8 mouse cellular contexts compared by ENCODE assay signal in genomic region chr14:25515924-25516323, GRCm38 (mm10). TPM values are rescaled to one million over a fixed set of nuclear protein-coding genes. Genes with fewer than 3 reads are reported as not detected.
A peak's percentile ranks its signal among the peaks of the same experiment; 100 is the strongest.
DNase-seq lines count a peak whose midpoint lies in the region; ATAC-seq lines count a peak whose summit lies in the region.

No protein-coding gene starts in this region.

- ATAC-seq in midbrain, embryonic 11.5 days (ENCODE audit: low FRiP score) = no peak
- no peak for ATAC-seq in limb, embryonic 13.5 days (ENCODE audit: low FRiP score, low read depth)

- H3K36me3 ChIP-seq in midbrain, embryonic 10.5 days = peaks cover 66% of the 10 kb centered on the region
- peaks cover 4% of the 10 kb centered on the region; the same call in 1 of the 2 replicates for H3K36me3 ChIP-seq in midbrain, embryonic 11.5 days (ENCODE audit: control insufficient read depth, insufficient read depth, low read length)
- H3K36me3 ChIP-seq in heart, embryonic 10.5 days = peaks cover 10% of the 10 kb centered on the region
- peaks cover 41% of the 10 kb centered on the region for H3K36me3 ChIP-seq in limb, embryonic 13.5 days

- no peak overlapping the region for H3K4me2 ChIP-seq in midbrain, embryonic 11.5 days
- H3K4me2 ChIP-seq in limb, embryonic 13.5 days (replicated peaks) = no peak overlapping the region; the same call in 1 of the 2 replicates

- DNase-seq in cerebellum, adult 11 months = peak; percentile 45
- no peak for DNase-seq in cerebellum, postnatal 36 days
- DNase-seq in midbrain, embryonic 10.5 days (ENCODE audit: low spot score) = no peak
- DNase-seq in midbrain, embryonic 11.5 days (ENCODE audit: low spot score, missing footprints) = no peak
- DNase-seq in heart, embryonic 10.5 days (ENCODE audit: low spot score) = no peak
- no peak for DNase-seq in frontal cortex, postnatal 14 days (ENCODE audit: low spot score in 2 of 2)
- DNase-seq in T-cell, adult 2 months (ENCODE audit: low spot score) = no peak

- H3K9me3 ChIP-seq in midbrain, embryonic 10.5 days (replicated peaks) = no peaks in the 10 kb centered on the region
- H3K9me3 ChIP-seq in midbrain, embryonic 11.5 days (ENCODE audit: control insufficient read depth, low read length) = no peaks in the 10 kb centered on the region
- no peaks in the 10 kb centered on the region for H3K9me3 ChIP-seq in heart, embryonic 10.5 days
- no peaks in the 10 kb centered on the region for H3K9me3 ChIP-seq in limb, embryonic 13.5 days

- no peak overlapping the region for H3K4me3 ChIP-seq in midbrain, embryonic 10.5 days
- H3K4me3 ChIP-seq in midbrain, embryonic 11.5 days (ENCODE audit: low read depth, low read length) = no peak overlapping the region
- H3K4me3 ChIP-seq in heart, embryonic 10.5 days = no peak overlapping the region
- H3K4me3 ChIP-seq in limb, embryonic 13.5 days = no peak overlapping the region

- 92% methylated on average over 9 of the region's 9 CpGs for WGBS in midbrain, embryonic 10.5 days
- 93% methylated on average over 9 of the region's 9 CpGs for WGBS in midbrain, embryonic 11.5 days
- WGBS in heart, embryonic 10.5 days = 66% methylated on average over 9 of the region's 9 CpGs
- WGBS in limb, embryonic 13.5 days = 58% methylated on average over 9 of the region's 9 CpGs

- no peaks in the 10 kb centered on the region for H3K27me3 ChIP-seq in midbrain, embryonic 10.5 days (ENCODE audit: low read depth, poor library complexity, severe bottlenecking)
- no peaks in the 10 kb centered on the region for H3K27me3 ChIP-seq in midbrain, embryonic 11.5 days (ENCODE audit: control insufficient read depth, insufficient read depth, low read length)
- H3K27me3 ChIP-seq in heart, embryonic 10.5 days (ENCODE audit: insufficient read depth, poor library complexity, severe bottlenecking) = no peaks in the 10 kb centered on the region
- no peaks in the 10 kb centered on the region for H3K27me3 ChIP-seq in limb, embryonic 13.5 days

- H3K9ac ChIP-seq in midbrain, embryonic 11.5 days (ENCODE audit: low read length) = no peak overlapping the region
- H3K9ac ChIP-seq in limb, embryonic 13.5 days = peak overlapping the region; percentile 36; the same call in 1 of the 2 replicates

- H3K4me1 ChIP-seq in midbrain, embryonic 10.5 days = peaks cover 97% of the 10 kb centered on the region
- peaks cover 47% of the 10 kb centered on the region for H3K4me1 ChIP-seq in midbrain, embryonic 11.5 days (ENCODE audit: control insufficient read depth, insufficient read depth, low read length)
- peaks cover 98% of the 10 kb centered on the region for H3K4me1 ChIP-seq in heart, embryonic 10.5 days
- peaks cover 94% of the 10 kb centered on the region for H3K4me1 ChIP-seq in limb, embryonic 13.5 days

- H3K27ac ChIP-seq in midbrain, embryonic 10.5 days (replicated peaks) = peak overlapping the region; percentile 9; the same call in 1 of the 2 replicates
- H3K27ac ChIP-seq in midbrain, embryonic 11.5 days (ENCODE audit: low read depth, low read length) = no peak overlapping the region
- peak overlapping the region; percentile 87; the same call in 1 of the 2 replicates for H3K27ac ChIP-seq in heart, embryonic 10.5 days
- H3K27ac ChIP-seq in limb, embryonic 13.5 days = peak overlapping the region; percentile 70

RNA-seq across cellular contexts. Expression of gene Zmiz1, which starts 56.9 kb away (rescaled TPM):
- polyA plus RNA-seq in midbrain, embryonic 10.5 days (2016; fragmentation: Nextera tagmentation; extraction: Ambion mirVana) = 42.2 and 55.8 TPM in 2 replicates
- 47.7 and 51.5 TPM in 2 replicates for polyA plus RNA-seq in midbrain, embryonic 11.5 days (2014; fragmentation: Nextera tagmentation; extraction: Ambion mirVana)
- 38.1 and 45.8 TPM in 2 replicates for polyA plus RNA-seq in heart, embryonic 10.5 days (2016; fragmentation: Nextera tagmentation; extraction: Ambion mirVana)
- polyA plus RNA-seq in limb, embryonic 13.5 days (2015; fragmentation: Nextera tagmentation; extraction: Ambion mirVana) = 66.7 and 68.6 TPM in 2 replicates
